Mouse (Mus musculus): Measurements from ENCODE around the gene Smoc1. TPM values are rescaled to one million over a fixed set of nuclear protein-coding genes. Genes with fewer than 3 reads are reported as not detected.

Gene Smoc1
- polyA plus RNA-seq, 1 experiment from 2014 or later, result 15.5 TPM

GRCm38 (mm10) chr12:81104546-81104945 lies 77.9 kb downstream of the Smoc1 start:
- DNase-seq (peak; percentile 33), ATAC-seq (no peak)
- Histone ChIP-seq H3K4me1 (ENCODE audit: insufficient read depth) (peaks cover 8% of the 10 kb centered on the region; the same call in 1 of the 2 replicates), H3K4me2 (ENCODE audit: low read depth, low read length) (no peak overlapping the region), H3K9ac (replicated peaks) (no peak overlapping the region), H3K9me3 (ENCODE audit: low read length) (no peaks in the 10 kb centered on the region), H3K4me3 (ENCODE audit: low read depth, low read length) (no peak overlapping the region), H3K27me3 (ENCODE audit: insufficient read depth, low read length) (no peaks in the 10 kb centered on the region), H3K27ac (ENCODE audit: low read depth) (no peak overlapping the region), H3K36me3 (replicated peaks; ENCODE audit: insufficient read depth, low read length) (no peaks in the 10 kb centered on the region; the same call in 1 of the 2 replicates)
- TF ChIP-seq CTCF (IDR thresholded peaks at IDR 0.05; ENCODE audit: low read depth) (no peak), EP300 (IDR thresholded peaks at IDR 0.05; ENCODE audit: low read depth) (no peak)
- 70% methylated on average over 14 of the region's 14 CpGs for WGBS (ENCODE audit: insufficient replicate concordance)

DNA sequence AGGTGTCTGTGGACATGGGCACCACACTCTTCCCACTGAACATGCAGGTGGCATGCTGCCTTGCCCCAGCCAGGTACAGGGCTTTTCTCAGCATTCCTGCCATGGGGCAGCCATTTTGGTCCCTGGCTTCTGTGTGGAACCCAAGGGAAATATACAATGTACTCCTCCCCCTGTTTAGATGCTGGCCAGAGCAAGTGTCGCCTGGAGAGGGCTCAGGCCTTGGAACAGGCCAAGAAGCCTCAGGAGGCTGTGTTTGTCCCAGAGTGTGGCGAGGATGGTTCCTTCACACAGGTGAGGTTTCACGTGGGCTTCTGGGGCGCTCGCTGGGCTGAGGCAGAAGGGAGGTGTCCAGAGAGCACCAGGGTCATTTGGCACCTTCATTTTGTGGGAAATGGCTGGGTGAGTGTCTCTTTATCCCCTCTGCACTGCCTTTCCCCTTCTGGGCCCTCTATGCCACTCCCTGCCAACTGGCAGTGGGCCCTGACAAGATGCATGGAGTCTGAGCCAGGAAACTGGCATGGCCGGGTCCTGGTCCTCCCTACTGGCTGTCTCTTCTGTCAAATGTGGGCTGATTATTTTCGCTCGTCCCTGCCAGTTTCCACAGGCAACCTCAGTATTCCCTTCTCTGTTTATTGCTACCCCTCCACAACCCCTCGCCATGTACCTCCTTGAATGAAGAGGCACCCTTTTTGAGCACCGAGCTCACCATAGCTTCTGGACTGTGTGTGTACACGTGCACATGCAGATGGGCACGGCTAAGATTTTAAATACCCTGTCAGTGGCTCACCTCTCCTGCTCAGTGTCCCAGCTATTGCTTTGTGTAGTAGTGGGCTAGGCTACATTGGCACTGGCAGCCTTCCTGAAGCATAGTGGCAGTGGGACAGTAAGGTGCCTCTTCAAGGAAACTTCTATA lies 79.4 kb downstream of the Smoc1 start:
- WGBS (ENCODE audit: insufficient replicate concordance), result 80% methylated on average over 12 of the region's 12 CpGs
- ATAC-seq, result no peak
- Histone ChIP-seq H3K4me3 (ENCODE audit: low read depth, low read length) (no peak overlapping the region), H3K9me3 (ENCODE audit: low read length) (no peaks in the 10 kb centered on the region), H3K27me3 (ENCODE audit: insufficient read depth, low read length) (no peaks in the 10 kb centered on the region), H3K36me3 (replicated peaks; ENCODE audit: insufficient read depth, low read length) (no peaks in the 10 kb centered on the region; the same call in 1 of the 2 replicates), H3K4me2 (ENCODE audit: low read depth, low read length) (no peak overlapping the region), H3K27ac (ENCODE audit: low read depth) (no peak overlapping the region), H3K4me1 (ENCODE audit: insufficient read depth) (peaks cover 8% of the 10 kb centered on the region; the same call in 1 of the 2 replicates), H3K9ac (replicated peaks) (no peak overlapping the region)
- DNase-seq, result no peak
- TF ChIP-seq CTCF (IDR thresholded peaks at IDR 0.05; ENCODE audit: low read depth) (no peak), EP300 (IDR thresholded peaks at IDR 0.05; ENCODE audit: low read depth) (no peak)

- Histone ChIP-seq H3K4me2 (ENCODE audit: low read depth, low read length) (no peak overlapping the region), H3K9ac (replicated peaks) (no peak overlapping the region), H3K4me1 (ENCODE audit: insufficient read depth) (peaks cover 11% of the 10 kb centered on the region; the same call in 1 of the 2 replicates), H3K36me3 (replicated peaks; ENCODE audit: insufficient read depth, low read length) (no peaks in the 10 kb centered on the region; the same call in 1 of the 2 replicates), H3K27ac (ENCODE audit: low read depth) (0 out of 2 replicates have a peak overlapping the region, but pooled peaks have one; percentile 18), H3K27me3 (ENCODE audit: insufficient read depth, low read length) (no peaks in the 10 kb centered on the region), H3K9me3 (ENCODE audit: low read length) (no peaks in the 10 kb centered on the region), H3K4me3 (ENCODE audit: low read depth, low read length) (no peak overlapping the region)
- 65% methylated on average over 14 of the region's 14 CpGs for WGBS (ENCODE audit: insufficient replicate concordance)
- DNase-seq (no peak), ATAC-seq (no peak)
- TF ChIP-seq CTCF (IDR thresholded peaks at IDR 0.05; ENCODE audit: low read depth) (no peak), EP300 (IDR thresholded peaks at IDR 0.05; ENCODE audit: low read depth) (no peak)
Measured at GRCm38 (mm10) chr12:81107278-81108100, 80.9 kb downstream of the Smoc1 start.

DNA sequence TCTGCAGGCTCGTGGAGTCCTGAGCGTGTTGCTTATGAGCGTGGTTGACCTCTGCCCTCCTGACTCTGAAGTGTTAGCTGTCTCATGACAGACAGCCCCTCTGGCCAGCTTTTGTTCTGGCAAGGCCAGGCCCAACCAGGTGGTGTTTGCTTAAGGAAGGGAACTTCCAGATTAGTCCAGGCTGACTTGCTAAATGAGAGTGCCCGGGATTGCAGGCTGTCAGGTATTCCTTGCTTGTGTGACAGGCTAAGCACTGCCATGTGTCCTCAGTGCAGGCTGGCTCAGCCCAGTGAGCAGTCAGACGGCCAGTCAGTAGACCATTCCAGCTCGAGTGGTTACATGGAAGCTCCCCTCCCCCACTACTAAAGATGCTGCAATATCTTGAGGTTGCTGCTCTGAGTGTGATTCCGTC lies 82.0 kb downstream of the Smoc1 start:
- TF ChIP-seq CTCF (IDR thresholded peaks at IDR 0.05; ENCODE audit: low read depth) (no peak), EP300 (IDR thresholded peaks at IDR 0.05; ENCODE audit: low read depth) (no peak)
- Histone ChIP-seq H3K36me3 (replicated peaks; ENCODE audit: insufficient read depth, low read length) (no peaks in the 10 kb centered on the region; the same call in 1 of the 2 replicates), H3K4me2 (ENCODE audit: low read depth, low read length) (no peak overlapping the region), H3K9me3 (ENCODE audit: low read length) (no peaks in the 10 kb centered on the region), H3K4me3 (ENCODE audit: low read depth, low read length) (no peak overlapping the region), H3K9ac (replicated peaks) (no peak overlapping the region; the same call in 1 of the 2 replicates), H3K4me1 (ENCODE audit: insufficient read depth) (peaks cover 11% of the 10 kb centered on the region; the same call in 1 of the 2 replicates), H3K27me3 (ENCODE audit: insufficient read depth, low read length) (no peaks in the 10 kb centered on the region), H3K27ac (ENCODE audit: low read depth) (peak overlapping the region; percentile 18; the same call in 1 of the 2 replicates)
- ATAC-seq (peak; percentile 81), DNase-seq (peak; percentile 40)
- WGBS (ENCODE audit: insufficient replicate concordance), result 48% methylated on average over 7 of the region's 7 CpGs

GRCm38 (mm10) chr12:81110006-81110405 lies 83.4 kb downstream of the Smoc1 start:
- Histone ChIP-seq H3K4me3 (ENCODE audit: low read depth, low read length) (no peak overlapping the region), H3K9ac (replicated peaks) (no peak overlapping the region), H3K9me3 (ENCODE audit: low read length) (no peaks in the 10 kb centered on the region), H3K4me2 (ENCODE audit: low read depth, low read length) (no peak overlapping the region), H3K36me3 (replicated peaks; ENCODE audit: insufficient read depth, low read length) (no peaks in the 10 kb centered on the region; the same call in 1 of the 2 replicates), H3K27ac (ENCODE audit: low read depth) (no peak overlapping the region), H3K4me1 (ENCODE audit: insufficient read depth) (peaks cover 11% of the 10 kb centered on the region; the same call in 1 of the 2 replicates), H3K27me3 (ENCODE audit: insufficient read depth, low read length) (no peaks in the 10 kb centered on the region)
- DNase-seq (no peak), ATAC-seq (no peak)
- WGBS (ENCODE audit: insufficient replicate concordance), result 87% methylated on average over 3 of the region's 3 CpGs
- TF ChIP-seq EP300 (IDR thresholded peaks at IDR 0.05; ENCODE audit: low read depth) (no peak), CTCF (IDR thresholded peaks at IDR 0.05; ENCODE audit: low read depth) (no peak)

All from liver, postnatal 0 days (tissue).